Mouse (Mus musculus) intestine, embryonic 16.5 days (tissue): ENCODE data around the gene Immp2l. TPM values are rescaled to one million over a fixed set of nuclear protein-coding genes. Genes with fewer than 3 reads are reported as not detected.

Experiments
- ATAC-seq: fragments of 200-750 bp; cut with Nextera tagmentation; 2 replicates; pipeline ENCODE4 v1.8.0; 2017; ENCODE audit warnings: moderate TSS enrichment, moderate library complexity
- H3K27ac ChIP-seq: fragments of 300-500 bp; sonication (generic); 2 replicates; pipeline ENCODE4 v1.5.1; 2014; ENCODE audit warnings: mild to moderate bottlenecking, low read length
- H3K27me3 ChIP-seq: fragments of 300-500 bp; sonication (generic); replicated peaks from 2 replicates; pipeline ENCODE4 v1.6.1; 2014; ENCODE audit warnings: low read length, control low read depth, mixed read lengths; ENCODE audit not compliant: control insufficient read depth, insufficient read depth
- H3K36me3 ChIP-seq: fragments of 300-500 bp; sonication (generic); 2 replicates; pipeline ENCODE4 v1.6.1; 2014; ENCODE audit warnings: low read length, control low read depth; ENCODE audit not compliant: control insufficient read depth, insufficient read depth
- H3K4me1 ChIP-seq: fragments of 300-500 bp; sonication (generic); 2 replicates; pipeline ENCODE4 v1.6.1; 2014; ENCODE audit warnings: low read length, control low read depth, mixed read lengths; ENCODE audit not compliant: control insufficient read depth, insufficient read depth
- H3K4me2 ChIP-seq: fragments of 300-500 bp; sonication (generic); 2 replicates; pipeline ENCODE4 v1.6.1; 2014; ENCODE audit warnings: low read depth, low read length, control low read depth
- H3K4me3 ChIP-seq: fragments of 300-500 bp; sonication (generic); 2 replicates; pipeline ENCODE4 v1.5.1; 2014; ENCODE audit warnings: mild to moderate bottlenecking, low read length
- H3K9ac ChIP-seq: fragments of 300-500 bp; sonication (generic); 2 replicates; pipeline ENCODE4 v1.6.1; 2014; ENCODE audit warnings: low read depth, low read length
- H3K9me3 ChIP-seq: fragments of 300-500 bp; sonication (generic); 2 replicates; pipeline ENCODE4 v1.6.1; 2016; ENCODE audit warnings: low read length, control low read depth; ENCODE audit not compliant: control insufficient read depth
- WGBS: fragments of 180-500 bp; shearing (Covaris S2); extraction: QIAGEN DNeasy Blood & Tissue Kit; methylation state at CpG from one replicate; pipeline ENCODE4 v1.1.7; 2014; 5-methylcytosine and 5-hydroxymethylcytosine counted together
- polyA plus RNA-seq: library from polyadenylated mRNA; unstranded; fragments of >200 nt; fragmentation: Nextera tagmentation; extraction: Ambion mirVana; gene quantifications from 2 replicates; pipeline ENCODE4 v1.2.1, GENCODE M21; 2015

Immp2l gene
- polyA plus RNA-seq, 1 experiment from 2014 or later, result 36.8 TPM

- no peak overlapping the region for H3K4me2 ChIP-seq
- no peak overlapping the region for H3K9ac ChIP-seq
- no peak for ATAC-seq
- no peaks in the 10 kb centered on the region for H3K4me1 ChIP-seq
- H3K9me3 ChIP-seq, result no peaks in the 10 kb centered on the region
- H3K4me3 ChIP-seq, result no peak overlapping the region
- no peak overlapping the region for H3K27ac ChIP-seq
- no peaks in the 10 kb centered on the region for H3K36me3 ChIP-seq
- H3K27me3 ChIP-seq, result no peaks in the 10 kb centered on the region
Measured at GRCm38 (mm10) chr12:41416635-41417034, 392.7 kb downstream of the Immp2l start.

GRCm38 (mm10) chr12:41417099-41417498 is 393.2 kb downstream of the Immp2l start:
- no peaks in the 10 kb centered on the region for H3K4me1 ChIP-seq
- no peaks in the 10 kb centered on the region for H3K36me3 ChIP-seq
- H3K9me3 ChIP-seq, result no peaks in the 10 kb centered on the region
- no peak overlapping the region for H3K9ac ChIP-seq
- H3K27ac ChIP-seq, result no peak overlapping the region
- 28% methylated on average over 3 of the region's 3 CpGs for WGBS
- ATAC-seq, result peak; percentile 87
- no peaks in the 10 kb centered on the region for H3K27me3 ChIP-seq
- H3K4me3 ChIP-seq, result no peak overlapping the region
- H3K4me2 ChIP-seq, result no peak overlapping the region

DNA sequence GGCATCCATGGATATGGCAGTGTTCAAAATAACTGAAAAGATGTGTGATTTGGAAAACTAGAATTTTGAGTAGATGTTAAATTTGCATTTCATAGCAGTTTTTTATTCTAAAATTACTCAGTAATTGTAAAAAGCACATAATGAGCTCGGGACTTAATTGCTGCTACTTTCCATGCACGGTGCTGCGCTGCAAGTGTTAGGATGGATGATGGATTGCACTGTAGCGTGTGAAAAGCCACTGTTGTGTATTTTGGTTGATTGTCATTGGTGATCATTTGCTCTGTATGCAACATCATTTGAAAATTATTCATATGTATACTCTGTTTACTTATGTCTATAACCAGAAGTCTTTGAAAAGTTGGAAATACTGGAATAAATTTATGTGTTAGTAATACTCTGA is 394.1 kb downstream of the Immp2l start:
- no peak overlapping the region for H3K9ac ChIP-seq
- no peaks in the 10 kb centered on the region for H3K4me1 ChIP-seq
- H3K4me2 ChIP-seq, result no peak overlapping the region
- no peaks in the 10 kb centered on the region for H3K36me3 ChIP-seq
- no peaks in the 10 kb centered on the region for H3K9me3 ChIP-seq
- no peak overlapping the region for H3K27ac ChIP-seq
- no peak overlapping the region for H3K4me3 ChIP-seq
- ATAC-seq, result no peak
- H3K27me3 ChIP-seq, result no peaks in the 10 kb centered on the region
- 86% methylated on average over 4 of the region's 4 CpGs for WGBS

DNA sequence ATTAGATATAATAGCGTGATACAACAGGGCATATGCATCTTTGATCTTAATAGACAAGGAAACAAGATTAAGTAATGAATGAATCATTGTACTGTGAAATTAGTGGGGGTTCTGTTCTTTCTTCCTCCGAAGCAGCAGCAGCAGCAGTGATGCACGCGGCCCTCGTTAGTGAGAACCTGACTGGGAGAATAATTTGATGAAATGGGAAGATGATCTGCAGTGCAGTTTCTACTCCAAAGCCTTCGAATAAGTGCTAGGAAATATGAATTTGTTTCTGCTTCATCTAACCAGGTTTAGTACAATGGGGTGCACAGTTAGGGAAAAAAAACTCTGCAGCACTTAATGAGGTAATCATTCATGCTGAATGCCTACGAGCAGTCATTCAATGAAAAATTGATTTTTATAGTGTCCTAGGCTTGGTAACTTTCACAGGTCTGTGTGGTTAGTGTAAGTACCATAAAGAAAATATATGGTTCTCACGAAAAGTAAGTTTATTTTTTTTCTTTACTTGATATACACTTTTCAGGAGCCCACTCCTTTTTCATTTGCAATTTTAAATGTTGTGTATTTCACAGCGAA is 401.3 kb downstream of the Immp2l start:
- no peaks in the 10 kb centered on the region for H3K36me3 ChIP-seq
- no peaks in the 10 kb centered on the region for H3K4me1 ChIP-seq
- H3K27ac ChIP-seq, result no peak overlapping the region
- H3K9me3 ChIP-seq, result no peaks in the 10 kb centered on the region
- no peak for ATAC-seq
- WGBS, result 68% methylated on average over 9 of the region's 9 CpGs
- H3K27me3 ChIP-seq, result no peaks in the 10 kb centered on the region
- no peak overlapping the region for H3K4me3 ChIP-seq
- H3K9ac ChIP-seq, result no peak overlapping the region
- H3K4me2 ChIP-seq, result no peak overlapping the region

DNA sequence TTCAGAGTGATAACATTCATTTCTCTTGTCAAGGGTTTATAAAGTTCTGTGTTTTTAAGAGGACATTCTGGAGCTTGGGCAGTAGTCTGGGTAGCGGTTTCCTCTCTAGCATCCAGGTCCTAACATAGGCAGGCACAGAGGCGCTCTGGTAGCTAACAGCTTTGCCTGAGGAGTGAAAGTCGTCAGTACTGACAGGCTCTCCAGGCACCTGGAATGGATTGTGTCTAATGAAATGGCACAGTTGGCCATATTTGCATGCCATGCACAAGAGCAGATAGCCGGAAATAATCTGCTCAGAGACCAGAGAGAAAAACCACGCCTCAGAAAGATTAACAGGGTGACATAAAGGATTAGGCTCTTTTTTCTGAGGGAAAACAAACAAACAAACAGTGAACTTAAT is 403.6 kb downstream of the Immp2l start:
- 74% methylated on average over 5 of the region's 5 CpGs for WGBS
- Histone ChIP-seq H3K9ac (no peak overlapping the region), H3K9me3 (no peaks in the 10 kb centered on the region), H3K27ac (no peak overlapping the region), H3K4me2 (no peak overlapping the region), H3K27me3 (no peaks in the 10 kb centered on the region), H3K4me3 (no peak overlapping the region), H3K4me1 (no peaks in the 10 kb centered on the region), H3K36me3 (no peaks in the 10 kb centered on the region)
- no peak for ATAC-seq

DNA sequence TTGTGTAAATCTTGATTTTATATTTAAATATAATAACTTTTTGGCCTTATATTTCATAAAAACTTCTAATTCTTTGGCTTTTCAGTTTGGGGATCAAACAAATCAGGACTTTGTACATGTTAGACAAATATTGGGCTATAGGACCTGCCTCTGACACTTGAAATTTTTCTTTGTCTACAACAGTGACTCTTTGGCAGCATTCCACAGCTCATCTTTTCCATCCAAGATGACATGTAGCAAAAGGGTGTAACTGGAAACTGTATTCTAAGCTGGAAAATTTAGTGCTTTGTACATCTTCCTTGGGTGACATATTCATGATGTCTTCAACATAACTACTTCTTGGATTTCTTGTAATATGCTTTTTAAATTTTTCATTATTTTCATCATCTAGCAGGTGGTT is 404.9 kb downstream of the Immp2l start:
- Histone ChIP-seq H3K4me3 (no peak overlapping the region), H3K4me2 (no peak overlapping the region), H3K9ac (no peak overlapping the region), H3K36me3 (no peaks in the 10 kb centered on the region), H3K4me1 (no peaks in the 10 kb centered on the region), H3K27me3 (no peaks in the 10 kb centered on the region), H3K27ac (no peak overlapping the region), H3K9me3 (no peaks in the 10 kb centered on the region)
- no peak for ATAC-seq

- Histone ChIP-seq H3K36me3 (no peaks in the 10 kb centered on the region), H3K9me3 (no peaks in the 10 kb centered on the region), H3K27ac (no peak overlapping the region), H3K4me1 (no peaks in the 10 kb centered on the region), H3K4me3 (no peak overlapping the region), H3K4me2 (no peak overlapping the region), H3K9ac (no peak overlapping the region), H3K27me3 (no peaks in the 10 kb centered on the region)
- WGBS, result 77% methylated on average over 5 of the region's 5 CpGs
- ATAC-seq, result no peak
Measured at GRCm38 (mm10) chr12:41436206-41436985, 412.5 kb downstream of the Immp2l start.

GRCm38 (mm10) chr12:41438446-41438845 is 414.6 kb downstream of the Immp2l start:
- no peaks in the 10 kb centered on the region for H3K9me3 ChIP-seq
- no peaks in the 10 kb centered on the region for H3K36me3 ChIP-seq
- H3K27ac ChIP-seq, result no peak overlapping the region
- 53% methylated on average over 4 of the region's 4 CpGs for WGBS
- no peaks in the 10 kb centered on the region for H3K4me1 ChIP-seq
- no peak for ATAC-seq
- H3K4me3 ChIP-seq, result no peak overlapping the region
- no peak overlapping the region for H3K4me2 ChIP-seq
- no peaks in the 10 kb centered on the region for H3K27me3 ChIP-seq
- H3K9ac ChIP-seq, result no peak overlapping the region

- Histone ChIP-seq H3K9ac (no peak overlapping the region), H3K36me3 (no peaks in the 10 kb centered on the region), H3K4me2 (no peak overlapping the region), H3K27me3 (no peaks in the 10 kb centered on the region), H3K9me3 (no peaks in the 10 kb centered on the region), H3K4me3 (no peak overlapping the region), H3K27ac (no peak overlapping the region), H3K4me1 (no peaks in the 10 kb centered on the region)
- ATAC-seq, result no peak
- 89% methylated on average over 3 of the region's 3 CpGs for WGBS
Measured at GRCm38 (mm10) chr12:41468374-41468991, 444.6 kb downstream of the Immp2l start.
